Mouse (Mus musculus) adrenal gland, postnatal 25 days (tissue): Measurements from ENCODE around the gene Golga3. TPM values are rescaled to one million over a fixed set of nuclear protein-coding genes. Genes with fewer than 3 reads are reported as not detected.

ENCODE experiments used
- DNase-seq: peaks from one replicate; pipeline ENCODE4 v3.0.0; 2021; ENCODE audit warnings: mixed read lengths
- long read RNA-seq: library from polyadenylated mRNA; stranded (forward); transcript quantifications from one replicate; pipeline ENCODE4 v2.0.0, GENCODE M21; 2021
- total RNA-seq: library from RNA; stranded (reverse); gene quantifications from 2 replicates; pipeline ENCODE4 v1.2.3, GENCODE M21; 2021

Gene Golga3
- total RNA-seq = 33.8 and 40.1 TPM in 2 replicates
- long read RNA-seq, full-length matches to known transcripts = 7 of 17 reads
- long read RNA-seq, partial matches to known transcripts = 7 of 17 reads
- long read RNA-seq, other reads (novel, unspliced or antisense) = 3 of 17 reads

GRCm38 (mm10) chr5:110176362-110177020 lies at the start of gene Golga3:
Golga3 (plus strand) TSS chr5:110176701.
- peak; percentile 91 for DNase-seq

- peak; percentile 99 for DNase-seq
Measured at GRCm38 (mm10) chr5:110135293-110136086, 41.0 kb upstream of the Golga3 start, which contains the start of gene Chfr. Chfr (plus strand) TSS chr5:110135842.

- no peak for DNase-seq
Measured at GRCm38 (mm10) chr5:110136087-110136464, 40.4 kb upstream of the Golga3 start.

- no peak for DNase-seq
Measured at GRCm38 (mm10) chr5:110137816-110138215, 38.7 kb upstream of the Golga3 start.

- no peak for DNase-seq
Measured at GRCm38 (mm10) chr5:110139325-110139724, 37.2 kb upstream of the Golga3 start.

- DNase-seq = no peak
Measured at GRCm38 (mm10) chr5:110140424-110140823, 36.1 kb upstream of the Golga3 start.

- peak; percentile 20 for DNase-seq
Measured at GRCm38 (mm10) chr5:110142309-110142708, 34.2 kb upstream of the Golga3 start.

- no peak for DNase-seq
Measured at GRCm38 (mm10) chr5:110143007-110143406, 33.5 kb upstream of the Golga3 start.

GRCm38 (mm10) chr5:110169374-110169773 lies 7.1 kb upstream of the Golga3 start:
- DNase-seq = no peak

GRCm38 (mm10) chr5:110177021-110177420 lies 520 bp downstream of the Golga3 start:
- no peak for DNase-seq

GRCm38 (mm10) chr5:110178628-110179027 lies 2.1 kb downstream of the Golga3 start:
- DNase-seq = no peak

- peak; percentile 23 for DNase-seq
Measured at GRCm38 (mm10) chr5:110181716-110182115, 5.2 kb downstream of the Golga3 start.

- DNase-seq = no peak
Measured at GRCm38 (mm10) chr5:110203164-110203895, 26.8 kb downstream of the Golga3 start.

- no peak for DNase-seq
Measured at GRCm38 (mm10) chr5:110204777-110205176, 28.3 kb downstream of the Golga3 start.

GRCm38 (mm10) chr5:110211312-110211711 lies 34.8 kb downstream of the Golga3 start:
- DNase-seq = no peak

GRCm38 (mm10) chr5:110216780-110217179 lies 40.3 kb downstream of the Golga3 start:
- DNase-seq = no peak

GRCm38 (mm10) chr5:110220331-110220730 lies 43.8 kb downstream of the Golga3 start:
- no peak for DNase-seq

GRCm38 (mm10) chr5:110222757-110223156 lies 46.3 kb downstream of the Golga3 start:
- no peak for DNase-seq

GRCm38 (mm10) chr5:110225056-110225455 lies 48.6 kb downstream of the Golga3 start:
- DNase-seq = no peak

- no peak for DNase-seq
Measured at GRCm38 (mm10) chr5:110227336-110227883, 50.9 kb downstream of the Golga3 start.

- DNase-seq = no peak
Measured at GRCm38 (mm10) chr5:110230401-110230779, 53.9 kb downstream of the Golga3 start.

GRCm38 (mm10) chr5:110230780-110231461 lies 54.4 kb downstream of the Golga3 start, which contains the start of gene Ankle2:
Ankle2 (plus strand) TSS chr5:110231004.
- DNase-seq = peak; percentile 93
